Mouse (Mus musculus) CH12.LX (cell line): ENCODE results near the gene Ehd1.

ENCODE experiments used
- CTCF ChIP-seq, 2 experiments: IDR thresholded peaks in 1 of 2; conservative IDR thresholded peaks in 1 of 2; 2 replicates each; pipeline ENCODE4 v1.5.1; 2011 to 2012; ENCODE audit warnings: low read depth in 2 of 2, low read length in 2 of 2, improper control_type of control experiment in 1 of 2, inconsistent platforms in 1 of 2, mild to moderate bottlenecking in 1 of 2, moderate library complexity in 1 of 2
- ELF1 ChIP-seq: IDR thresholded peaks from 2 replicates; pipeline ENCODE4 v1.6.1; 2014; ENCODE audit warnings: low read depth, mild to moderate bottlenecking, inconsistent platforms, low read length, improper control_type of control experiment
- HCFC1 ChIP-seq: IDR thresholded peaks from 2 replicates; pipeline ENCODE4 v1.6.1; 2012; ENCODE audit warnings: low read depth, mild to moderate bottlenecking, inconsistent platforms, low read length, improper control_type of control experiment
- MEF2A ChIP-seq: IDR thresholded peaks from 2 replicates; pipeline ENCODE4 v1.6.1; 2014; ENCODE audit warnings: low read depth, mild to moderate bottlenecking, inconsistent platforms, low read length, improper control_type of control experiment, borderline replicate concordance
- POLR2A ChIP-seq: IDR thresholded peaks from 2 replicates; pipeline ENCODE4 v1.6.1; 2011; ENCODE audit warnings: low read depth, mild to moderate bottlenecking, improper control_type of control experiment, low read length
- RCOR1 ChIP-seq: conservative IDR thresholded peaks from 2 replicates; pipeline ENCODE4 v1.6.1; 2012; ENCODE audit warnings: low read depth, mild to moderate bottlenecking, inconsistent platforms, low read length, improper control_type of control experiment
- SIN3A ChIP-seq: IDR thresholded peaks from 2 replicates; pipeline ENCODE4 v1.6.1; 2012; ENCODE audit warnings: low read length, improper control_type of control experiment, inconsistent platforms
- TBP ChIP-seq: conservative IDR thresholded peaks from 2 replicates; pipeline ENCODE4 v1.6.1; 2011; ENCODE audit warnings: low read depth, low read length, improper control_type of control experiment

- TF ChIP-seq MEF2A (no peak; the same call in 1 of the 2 replicates), RCOR1 (no peak), SIN3A (peak; percentile 67; the same call in 1 of the 2 replicates), HCFC1 (no peak), CTCF (conservative IDR thresholded peaks at IDR 0.05 in 1 of 2, IDR thresholded peaks at IDR 0.05 in 1 of 2; ENCODE audit: low read depth in 2 of 2, low read length in 2 of 2) (no peak), POLR2A (peak; percentile 8; the same call in 1 of the 2 replicates), TBP (no peak), ELF1 (no peak)
These were observed 20.2 kb downstream of the Ehd1 start for GRCm38 (mm10) chr19:6296551-6297210.
